In genomic region chr14:54195838-54196423, GRCm38 (mm10) we compare ENCODE assay signal across 17 mouse cellular contexts. TPM values are rescaled to one million over a fixed set of nuclear protein-coding genes. Genes with fewer than 3 reads are reported as not detected.
A peak's percentile ranks its signal among the peaks of the same experiment; 100 is the strongest.
DNase-seq lines count a peak whose midpoint lies in the region; ATAC-seq lines count a peak whose summit lies in the region.
"Had no signal": no experiment of that assay in that cellular context is flagged by ENCODE, and none has a peak within 500 bp of the region (broad histone marks: within the 10 kb centered on the region; RNA-seq: fewer than 3 reads in every experiment).

No protein-coding gene starts in this region.

- no peak overlapping the region; the same call in 1 of the 2 replicates for H3K27ac ChIP-seq in heart, embryonic 16.5 days (ENCODE audit: low read length)
- H3K27ac ChIP-seq in heart, embryonic 11.5 days (ENCODE audit: low read depth, low read length): no peak overlapping the region
- peak overlapping the region; percentile 1; the same call in 1 of the 2 replicates for H3K27ac ChIP-seq in stomach, embryonic 14.5 days (ENCODE audit: low read length)
- H3K27ac ChIP-seq: hindbrain, embryonic 14.5 days had no signal

- DNase-seq in left cerebral cortex, postnatal 25 days (ENCODE audit: low spot score in 2 of 2): peak; percentile 14 to 78
- DNase-seq in left cerebral cortex, postnatal 4 days: no peak
- DNase-seq in brain, adult 2 months (ENCODE audit: low read depth, low spot score): peak; percentile 74
- DNase-seq in retina, postnatal 1 day: no peak
- DNase-seq: B cell, adult 2 months; cerebellum, postnatal 25 days; gastrocnemius, postnatal 36 days; kidney, adult 18-20 months; kidney, postnatal 25 days; lung, embryonic 14.5 days; thymus, postnatal 4 days had no signal

- 82% methylated on average over 6 of the region's 6 CpGs for WGBS in heart, embryonic 16.5 days
- WGBS in heart, embryonic 11.5 days (ENCODE audit: insufficient replicate concordance): 77% methylated on average over 6 of the region's 6 CpGs
- 56% methylated on average over 6 of the region's 6 CpGs for WGBS in stomach, embryonic 14.5 days

- peak; percentile 28; the same call in 1 of the 2 replicates for ATAC-seq in heart, embryonic 16.5 days (replicated peaks; ENCODE audit: extremely low read depth, insufficient read depth, low FRiP score)
- ATAC-seq in heart, embryonic 11.5 days (replicated peaks; ENCODE audit: insufficient number of reproducible peaks, low FRiP score, low TSS enrichment): no peak
- peak; percentile 48; the same call in 1 of the 2 replicates for ATAC-seq in stomach, embryonic 14.5 days (ENCODE audit: insufficient number of reproducible peaks, insufficient read depth, low FRiP score, low read depth)

- peaks cover 14% of the 10 kb centered on the region for H3K4me1 ChIP-seq in heart, embryonic 16.5 days (ENCODE audit: control insufficient read depth, insufficient read depth, low read length)
- H3K4me1 ChIP-seq in heart, embryonic 11.5 days (ENCODE audit: control insufficient read depth, insufficient read depth, low read length): peaks cover 46% of the 10 kb centered on the region
- H3K4me1 ChIP-seq in stomach, embryonic 14.5 days (ENCODE audit: control insufficient read depth, insufficient read depth, low read length): peaks cover 20% of the 10 kb centered on the region; the same call in 1 of the 2 replicates

- intact Hi-C loops in left cerebral cortex, postnatal 25 days (cut with DNase I): no loop called here
- intact Hi-C loops in left cerebral cortex, postnatal 4 days (cut with DNase I): no loop called here

- no peak overlapping the region for H3K4me3 ChIP-seq in heart, embryonic 16.5 days (ENCODE audit: low read length)
- H3K4me3 ChIP-seq in heart, embryonic 11.5 days (ENCODE audit: low read depth, low read length): no peak overlapping the region
- H3K4me3 ChIP-seq in stomach, embryonic 14.5 days (ENCODE audit: low read depth, low read length): no peak overlapping the region
- H3K4me3 ChIP-seq: heart, embryonic 12.5 days had no signal

- no peaks in the 10 kb centered on the region for H3K36me3 ChIP-seq in heart, embryonic 16.5 days (ENCODE audit: control insufficient read depth, insufficient read depth)
- H3K36me3 ChIP-seq in heart, embryonic 11.5 days (ENCODE audit: control insufficient read depth, insufficient read depth, low read length): no peaks in the 10 kb centered on the region
- no peaks in the 10 kb centered on the region for H3K36me3 ChIP-seq in stomach, embryonic 14.5 days (ENCODE audit: control insufficient read depth, insufficient read depth, low read length)
- H3K36me3 ChIP-seq: heart, embryonic 12.5 days had no signal

- no peak overlapping the region for H3K4me2 ChIP-seq in heart, embryonic 16.5 days (ENCODE audit: low read depth, low read length)
- no peak overlapping the region for H3K4me2 ChIP-seq in heart, embryonic 11.5 days
- H3K4me2 ChIP-seq in stomach, embryonic 14.5 days (replicated peaks; ENCODE audit: low read depth, low read length): no peak overlapping the region
- H3K4me2 ChIP-seq: heart, embryonic 12.5 days; hindbrain, embryonic 14.5 days; liver, embryonic 11.5 days; lung, embryonic 14.5 days had no signal

- H3K27me3 ChIP-seq in heart, embryonic 16.5 days (ENCODE audit: control insufficient read depth, insufficient read depth, low read length): no peaks in the 10 kb centered on the region
- no peaks in the 10 kb centered on the region for H3K27me3 ChIP-seq in heart, embryonic 11.5 days (ENCODE audit: control insufficient read depth, insufficient read depth, low read length)
- no peaks in the 10 kb centered on the region for H3K27me3 ChIP-seq in stomach, embryonic 14.5 days (ENCODE audit: control insufficient read depth, insufficient read depth, low read length)
- H3K27me3 ChIP-seq: heart, embryonic 12.5 days had no signal

- no peaks in the 10 kb centered on the region for H3K9me3 ChIP-seq in heart, embryonic 16.5 days (replicated peaks; ENCODE audit: control insufficient read depth, low read length)
- no peaks in the 10 kb centered on the region for H3K9me3 ChIP-seq in heart, embryonic 11.5 days (replicated peaks; ENCODE audit: control insufficient read depth, low read length)
- no peaks in the 10 kb centered on the region for H3K9me3 ChIP-seq in stomach, embryonic 14.5 days (ENCODE audit: control insufficient read depth, low read depth, low read length)
- H3K9me3 ChIP-seq: heart, embryonic 12.5 days had no signal

- no peak overlapping the region for H3K9ac ChIP-seq in heart, embryonic 16.5 days (ENCODE audit: low read length)
- H3K9ac ChIP-seq in heart, embryonic 11.5 days (ENCODE audit: low read depth, low read length): no peak overlapping the region
- no peak overlapping the region for H3K9ac ChIP-seq in stomach, embryonic 14.5 days (replicated peaks; ENCODE audit: low read depth, low read length)
- H3K9ac ChIP-seq: heart, embryonic 12.5 days; hindbrain, embryonic 14.5 days; lung, embryonic 14.5 days had no signal

RNA-seq across cellular contexts. Expression of gene Dad1, which starts 58.0 kb away (rescaled TPM):
- polyA plus RNA-seq in heart, embryonic 16.5 days (2015; fragmentation: Nextera tagmentation; extraction: Ambion mirVana): 349 and 394 TPM in 2 replicates
- polyA plus RNA-seq in heart, embryonic 11.5 days (2014; fragmentation: Nextera tagmentation; extraction: Ambion mirVana): 369 and 395 TPM in 2 replicates
- total RNA-seq in left cerebral cortex, postnatal 25 days (2021): 100 to 1,000 TPM; 119 TPM
- 100 to 1,000 TPM; 103 to 114 TPM for total RNA-seq in left cerebral cortex, postnatal 4 days (2021)
- 400 and 406 TPM in 2 replicates for polyA plus RNA-seq in stomach, embryonic 14.5 days (2014; fragmentation: Nextera tagmentation; extraction: Ambion mirVana)

RNA-seq across cellular contexts. Expression of gene Abhd4, which starts 58.1 kb away (rescaled TPM):
- polyA plus RNA-seq in heart, embryonic 16.5 days (2015; fragmentation: Nextera tagmentation; extraction: Ambion mirVana): 115 and 119 TPM in 2 replicates
- polyA plus RNA-seq in heart, embryonic 11.5 days (2014; fragmentation: Nextera tagmentation; extraction: Ambion mirVana): 97.3 and 99.3 TPM in 2 replicates
- 10 to 100 TPM; 43.4 to 45.6 TPM for total RNA-seq in left cerebral cortex, postnatal 25 days (2021)
- total RNA-seq in left cerebral cortex, postnatal 4 days (2021): 10 to 100 TPM; 37.1 to 38.9 TPM
- polyA plus RNA-seq in stomach, embryonic 14.5 days (2014; fragmentation: Nextera tagmentation; extraction: Ambion mirVana): 52.2 and 54.3 TPM in 2 replicates

Comparison
In these comparisons a context has a peak if more than half of its experiments do, and no peak if none do; other contexts are left out.
1. DNase-seq: peak in left cerebral cortex, postnatal 25 days (2 of 2) and brain, adult 2 months (single experiment); none in left cerebral cortex, postnatal 4 days (single experiment) and retina, postnatal 1 day (single experiment).